Mouse (Mus musculus): ENCODE data around the gene 2310007B03Rik. TPM values are rescaled to one million over a fixed set of nuclear protein-coding genes. Genes with fewer than 3 reads are reported as not detected.

The 2310007B03Rik gene
- polyA plus RNA-seq, 1 experiment from 2014 or later, result 0.42 TPM

DNA sequence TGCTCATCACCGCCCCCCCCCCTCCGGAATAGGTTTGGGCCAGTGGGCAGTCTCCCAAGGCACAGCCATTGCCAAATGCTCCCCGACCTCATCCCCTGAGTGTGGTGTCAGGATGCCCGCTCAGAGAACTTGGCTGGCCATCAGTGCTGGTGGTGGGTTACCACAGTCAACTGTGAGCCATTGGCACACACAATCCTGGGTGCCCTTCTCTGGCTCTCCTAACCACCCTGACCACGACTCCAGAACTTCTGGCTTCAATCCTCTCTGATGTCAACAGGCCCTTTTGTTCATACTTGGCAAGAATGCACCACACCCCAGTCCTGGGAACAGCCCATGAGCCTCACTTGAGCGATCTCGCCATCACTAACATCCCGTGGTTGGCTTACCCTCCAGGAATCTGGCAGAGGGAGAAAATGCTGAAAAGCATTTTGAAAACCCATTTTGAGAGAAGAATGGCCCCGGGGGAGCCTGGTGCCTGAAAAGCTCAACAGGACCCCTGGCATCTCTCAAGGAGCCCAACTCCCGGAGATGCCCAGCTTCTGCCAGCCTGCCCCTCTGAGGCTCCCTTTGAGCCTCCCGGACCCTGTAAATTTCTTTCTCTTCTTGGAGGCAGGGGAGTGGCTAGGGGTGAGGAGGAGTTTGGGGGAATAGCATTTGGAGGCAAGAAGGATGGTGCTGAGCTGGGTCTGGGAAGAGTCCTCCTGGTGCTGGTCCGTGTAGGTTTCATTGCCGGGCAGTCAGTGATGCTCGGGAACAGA is 23.5 kb upstream of the 2310007B03Rik start:
- no peak overlapping the region for H3K4me2 ChIP-seq (replicated peaks; ENCODE audit: low read depth, low read length)
- H3K36me3 ChIP-seq (ENCODE audit: control insufficient read depth, insufficient read depth, low read length), result no peaks in the 10 kb centered on the region
- WGBS, result 78% methylated on average over 14 of the region's 14 CpGs
- H3K27me3 ChIP-seq (ENCODE audit: control insufficient read depth, insufficient read depth, low read length), result no peaks in the 10 kb centered on the region
- H3K9ac ChIP-seq (ENCODE audit: low read depth, low read length), result no peak overlapping the region
- H3K4me1 ChIP-seq (ENCODE audit: control insufficient read depth, insufficient read depth, low read length), result peaks cover 1% of the 10 kb centered on the region; the same call in 1 of the 2 replicates
- H3K27ac ChIP-seq (ENCODE audit: low read depth, low read length), result no peak overlapping the region
- no peak for ATAC-seq (ENCODE audit: low FRiP score, low TSS enrichment)
- H3K4me3 ChIP-seq (ENCODE audit: low read length), result no peak overlapping the region
- no peaks in the 10 kb centered on the region for H3K9me3 ChIP-seq (ENCODE audit: control insufficient read depth, low read length)

DNA sequence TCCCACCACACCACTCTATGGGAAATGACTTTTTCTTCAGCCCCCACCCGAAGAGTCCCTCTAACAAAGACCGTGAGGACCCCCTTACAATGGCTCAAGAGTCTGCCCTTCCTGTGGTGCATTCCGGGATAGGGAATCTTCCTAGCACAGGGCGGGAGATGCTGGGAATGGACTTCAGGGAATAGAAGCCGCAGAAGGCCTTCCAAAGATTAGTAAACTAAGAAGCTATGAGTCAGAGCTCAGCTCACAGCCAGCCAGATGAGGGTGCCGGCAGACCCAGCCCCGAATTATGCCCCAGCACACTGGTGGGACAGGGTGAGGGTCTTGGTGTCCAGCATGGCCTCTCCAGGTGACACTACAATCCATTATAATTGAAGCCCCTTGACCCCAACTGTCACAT is 21.5 kb upstream of the 2310007B03Rik start:
- Histone ChIP-seq H3K27ac (ENCODE audit: low read depth, low read length) (no peak overlapping the region), H3K36me3 (ENCODE audit: control insufficient read depth, insufficient read depth, low read length) (no peaks in the 10 kb centered on the region), H3K9me3 (ENCODE audit: control insufficient read depth, low read length) (no peaks in the 10 kb centered on the region), H3K9ac (ENCODE audit: low read depth, low read length) (no peak overlapping the region), H3K4me3 (ENCODE audit: low read length) (no peak overlapping the region), H3K4me2 (replicated peaks; ENCODE audit: low read depth, low read length) (no peak overlapping the region), H3K27me3 (ENCODE audit: control insufficient read depth, insufficient read depth, low read length) (no peaks in the 10 kb centered on the region; the same call in 1 of the 2 replicates), H3K4me1 (ENCODE audit: control insufficient read depth, insufficient read depth, low read length) (peaks cover 5% of the 10 kb centered on the region)
- no peak for ATAC-seq (ENCODE audit: low FRiP score, low TSS enrichment)
- WGBS, result 91% methylated on average over 7 of the region's 7 CpGs

DNA sequence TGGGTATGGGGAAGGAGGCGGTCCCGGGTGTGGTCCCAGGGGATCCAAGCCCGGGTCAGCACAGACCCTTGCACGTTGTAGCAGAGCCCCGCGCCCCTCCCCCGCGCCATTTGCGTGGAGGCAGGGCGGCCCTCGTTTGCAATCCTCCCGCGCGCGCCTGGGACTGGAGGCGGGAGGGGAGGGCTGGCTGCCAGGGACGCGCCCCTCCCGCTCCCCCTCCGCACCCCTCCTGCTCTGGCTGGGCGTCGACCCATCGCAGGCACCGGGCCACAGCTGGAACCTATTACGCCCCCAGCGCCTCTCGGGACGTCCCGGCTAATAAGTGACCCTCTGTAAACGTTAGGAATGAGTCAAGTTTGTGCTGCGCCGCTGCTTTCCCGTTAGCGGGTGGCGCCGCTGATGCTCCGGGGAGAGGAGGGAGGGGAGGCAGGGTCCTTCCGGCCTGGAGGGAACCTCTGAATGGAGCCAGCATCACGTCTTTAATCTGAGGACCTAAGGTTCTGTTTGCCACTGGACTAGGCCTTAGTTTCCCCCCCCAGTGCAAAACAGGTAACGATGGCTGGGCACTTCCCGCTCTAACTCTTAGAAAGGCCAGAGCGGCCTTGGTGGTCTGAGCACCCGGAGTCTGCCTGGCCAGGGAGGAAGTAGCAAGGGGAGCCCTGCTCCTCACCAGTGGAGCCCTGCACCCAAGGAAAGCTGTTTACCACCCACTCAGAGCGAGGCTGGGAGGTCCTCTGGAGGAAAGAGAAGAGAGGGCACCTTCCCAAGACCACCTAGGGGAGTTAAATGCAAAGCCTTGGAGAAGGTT is 16.0 kb upstream of the 2310007B03Rik start:
- peak; percentile 83 for ATAC-seq (ENCODE audit: low FRiP score, low TSS enrichment)
- H3K9ac ChIP-seq (ENCODE audit: low read depth, low read length), result peak overlapping the region; percentile 42
- H3K27ac ChIP-seq (ENCODE audit: low read depth, low read length), result peak overlapping the region; percentile 90
- peak overlapping the region; percentile 72 for H3K4me2 ChIP-seq (replicated peaks; ENCODE audit: low read depth, low read length)
- WGBS, result 2% methylated on average over 41 of the region's 44 CpGs
- no peaks in the 10 kb centered on the region for H3K9me3 ChIP-seq (ENCODE audit: control insufficient read depth, low read length)
- no peaks in the 10 kb centered on the region for H3K36me3 ChIP-seq (ENCODE audit: control insufficient read depth, insufficient read depth, low read length)
- peak overlapping the region; percentile 39 for H3K4me3 ChIP-seq (ENCODE audit: low read length)
- H3K27me3 ChIP-seq (ENCODE audit: control insufficient read depth, insufficient read depth, low read length), result no peaks in the 10 kb centered on the region; the same call in 1 of the 2 replicates
- H3K4me1 ChIP-seq (ENCODE audit: control insufficient read depth, insufficient read depth, low read length), result peaks cover 22% of the 10 kb centered on the region

- H3K9ac ChIP-seq (ENCODE audit: low read depth, low read length), result no peak overlapping the region
- WGBS, result 14% methylated on average over 6 of the region's 6 CpGs
Observed at GRCm38 (mm10) chr1:93175849-93176248, 15.1 kb upstream of the 2310007B03Rik start.

DNA sequence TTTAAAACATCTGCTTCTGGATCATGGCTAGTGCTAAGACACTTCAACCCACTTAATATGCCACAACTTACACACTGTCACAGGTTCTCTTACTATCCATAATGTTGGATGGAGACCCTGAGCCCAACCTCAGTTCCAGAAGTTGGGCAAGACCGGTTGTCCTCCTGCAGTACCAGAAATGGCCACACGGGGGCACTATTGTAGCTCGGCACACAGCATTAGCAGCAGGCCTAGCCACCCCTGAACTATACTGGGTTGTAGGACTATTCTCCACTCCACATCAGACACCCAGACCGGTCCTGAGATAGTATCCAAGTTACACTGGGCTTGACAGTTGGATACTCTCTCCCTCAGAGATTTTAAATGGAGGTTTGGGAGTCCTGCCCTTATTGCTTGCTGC is 13.7 kb upstream of the 2310007B03Rik start:
- no peak overlapping the region for H3K27ac ChIP-seq (ENCODE audit: low read depth, low read length)
- no peak overlapping the region for H3K4me2 ChIP-seq (replicated peaks; ENCODE audit: low read depth, low read length)
- WGBS, result under 1% methylated on average over 4 of the region's 4 CpGs
- peaks cover 22% of the 10 kb centered on the region for H3K4me1 ChIP-seq (ENCODE audit: control insufficient read depth, insufficient read depth, low read length)
- no peaks in the 10 kb centered on the region for H3K9me3 ChIP-seq (ENCODE audit: control insufficient read depth, low read length)
- no peak overlapping the region for H3K4me3 ChIP-seq (ENCODE audit: low read length)
- no peaks in the 10 kb centered on the region; the same call in 1 of the 2 replicates for H3K27me3 ChIP-seq (ENCODE audit: control insufficient read depth, insufficient read depth, low read length)
- H3K36me3 ChIP-seq (ENCODE audit: control insufficient read depth, insufficient read depth, low read length), result no peaks in the 10 kb centered on the region
- peak; percentile 71 for ATAC-seq (ENCODE audit: low FRiP score, low TSS enrichment)
- H3K9ac ChIP-seq (ENCODE audit: low read depth, low read length), result no peak overlapping the region

More at GRCm38 (mm10) chr1:93175849-93176248, 15.1 kb upstream of the 2310007B03Rik start:
- peak; percentile 16; the same call in 1 of the 2 replicates for ATAC-seq (ENCODE audit: low FRiP score, low TSS enrichment)
- no peaks in the 10 kb centered on the region for H3K36me3 ChIP-seq (ENCODE audit: control insufficient read depth, insufficient read depth, low read length)
- peak overlapping the region; percentile 72 for H3K4me2 ChIP-seq (replicated peaks; ENCODE audit: low read depth, low read length)
- peaks cover 22% of the 10 kb centered on the region for H3K4me1 ChIP-seq (ENCODE audit: control insufficient read depth, insufficient read depth, low read length)
- H3K27me3 ChIP-seq (ENCODE audit: control insufficient read depth, insufficient read depth, low read length), result no peaks in the 10 kb centered on the region; the same call in 1 of the 2 replicates
- peak overlapping the region; percentile 90; the same call in 1 of the 2 replicates for H3K27ac ChIP-seq (ENCODE audit: low read depth, low read length)
- no peaks in the 10 kb centered on the region for H3K9me3 ChIP-seq (ENCODE audit: control insufficient read depth, low read length)
- H3K4me3 ChIP-seq (ENCODE audit: low read length), result no peak overlapping the region

- Histone ChIP-seq H3K9ac (ENCODE audit: low read depth, low read length) (no peak overlapping the region), H3K36me3 (ENCODE audit: control insufficient read depth, insufficient read depth, low read length) (no peaks in the 10 kb centered on the region), H3K27me3 (ENCODE audit: control insufficient read depth, insufficient read depth, low read length) (no peaks in the 10 kb centered on the region; the same call in 1 of the 2 replicates), H3K4me2 (replicated peaks; ENCODE audit: low read depth, low read length) (no peak overlapping the region), H3K4me1 (ENCODE audit: control insufficient read depth, insufficient read depth, low read length) (peaks cover 22% of the 10 kb centered on the region), H3K9me3 (ENCODE audit: control insufficient read depth, low read length) (no peaks in the 10 kb centered on the region), H3K4me3 (ENCODE audit: low read length) (no peak overlapping the region), H3K27ac (ENCODE audit: low read depth, low read length) (no peak overlapping the region)
- no peak for ATAC-seq (ENCODE audit: low FRiP score, low TSS enrichment)
- WGBS, result 71% methylated on average over 4 of the region's 4 CpGs
Observed at GRCm38 (mm10) chr1:93173665-93174064, 12.9 kb upstream of the 2310007B03Rik start.

DNA sequence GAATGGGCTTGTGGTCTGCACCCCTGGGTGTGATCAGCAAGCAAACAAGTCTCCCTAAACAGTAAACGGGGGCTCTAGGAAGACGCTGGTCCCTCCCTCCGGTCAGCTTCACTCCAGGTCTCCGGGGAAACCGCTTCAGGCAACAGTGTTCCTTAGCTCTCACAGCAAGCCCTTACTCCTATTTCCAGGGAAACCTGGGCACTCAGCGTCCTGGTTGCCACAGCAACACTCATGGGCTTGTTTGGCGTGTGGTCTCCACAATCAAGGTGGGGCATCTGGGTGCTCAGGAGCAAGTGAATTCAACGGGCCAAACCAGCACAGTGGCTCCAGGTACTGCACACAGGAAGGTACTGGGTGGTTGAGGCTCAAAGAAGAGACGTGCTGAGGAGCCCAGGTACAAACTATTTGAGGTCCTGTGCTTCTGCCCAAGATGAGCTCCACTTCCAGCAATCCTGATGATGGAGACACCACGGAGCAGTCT is 7.6 kb upstream of the 2310007B03Rik start, which contains the start of gene Crocc2:
Gene Crocc2, plus strand, starts transcription at position 431 of the 481 bp plus-strand sequence.
- Histone ChIP-seq H3K4me3 (ENCODE audit: low read length) (no peak within 1 kb of the TSS), H3K4me1 (ENCODE audit: control insufficient read depth, insufficient read depth, low read length) (no peaks in the 10 kb centered on the region), H3K9me3 (ENCODE audit: control insufficient read depth, low read length) (no peaks in the 10 kb centered on the region), H3K9ac (ENCODE audit: low read depth, low read length) (no peak within 1 kb of the TSS), H3K4me2 (replicated peaks; ENCODE audit: low read depth, low read length) (no peak within 1 kb of the TSS), H3K27me3 (ENCODE audit: control insufficient read depth, insufficient read depth, low read length) (no peaks in the 10 kb centered on the region), H3K27ac (ENCODE audit: low read depth, low read length) (no peak within 1 kb of the TSS), H3K36me3 (ENCODE audit: control insufficient read depth, insufficient read depth, low read length) (no peaks in the 10 kb centered on the region)
- ATAC-seq (ENCODE audit: low FRiP score, low TSS enrichment), result no peak
- WGBS, result 49% methylated on average over 10 of the region's 10 CpGs

- WGBS, result 81% methylated on average over 11 of the region's 11 CpGs
- no peaks in the 10 kb centered on the region for H3K9me3 ChIP-seq (ENCODE audit: control insufficient read depth, low read length)
- no peak overlapping the region for H3K4me2 ChIP-seq (replicated peaks; ENCODE audit: low read depth, low read length)
- H3K4me3 ChIP-seq (ENCODE audit: low read length), result no peak overlapping the region
- no peak overlapping the region for H3K9ac ChIP-seq (ENCODE audit: low read depth, low read length)
- no peak for ATAC-seq (ENCODE audit: low FRiP score, low TSS enrichment)
- H3K36me3 ChIP-seq (ENCODE audit: control insufficient read depth, insufficient read depth, low read length), result no peaks in the 10 kb centered on the region
- no peaks in the 10 kb centered on the region for H3K27me3 ChIP-seq (ENCODE audit: control insufficient read depth, insufficient read depth, low read length)
- no peak overlapping the region for H3K27ac ChIP-seq (ENCODE audit: low read depth, low read length)
- no peaks in the 10 kb centered on the region for H3K4me1 ChIP-seq (ENCODE audit: control insufficient read depth, insufficient read depth, low read length)
Observed at GRCm38 (mm10) chr1:93166346-93167079, 5.8 kb upstream of the 2310007B03Rik start.
